Mouse (Mus musculus) cerebellum, postnatal 10 days (tissue): ENCODE results near the gene Ccdc177.

Experiments used
- DNase-seq, 2 experiments: peaks; one replicate each; pipeline ENCODE4 v3.0.0; 2021; ENCODE audit warnings: mixed read lengths in 2 of 2

Gene Ccdc177

DNA sequence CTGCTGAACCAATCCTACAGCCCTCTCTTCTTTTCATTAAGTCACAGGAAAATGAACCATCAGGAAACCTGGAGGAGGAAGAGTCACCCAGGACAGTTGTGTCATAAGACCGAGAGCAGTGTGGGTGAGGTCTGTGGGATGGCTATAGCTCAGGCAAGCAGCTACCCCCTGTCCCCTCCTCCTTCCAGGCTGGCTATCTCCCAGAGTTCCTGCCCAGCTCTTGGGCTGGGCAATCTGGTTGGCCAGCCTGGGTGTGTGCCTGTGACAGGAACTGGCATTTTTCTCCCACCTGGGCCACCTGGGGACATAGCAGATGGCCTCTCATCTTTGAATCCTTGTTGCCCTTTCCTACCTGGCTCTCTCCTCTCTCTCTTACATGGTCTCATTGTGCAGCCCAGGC lies 23.4 kb upstream of the Ccdc177 start:
- DNase-seq = peak; percentile 90 to 92

- peak in 1 of 2 experiments; percentile 45 for DNase-seq
These were observed 22.4 kb upstream of the Ccdc177 start for GRCm38 (mm10) chr12:80782892-80783291.

- DNase-seq = no peak
These were observed 21.7 kb upstream of the Ccdc177 start for GRCm38 (mm10) chr12:80782190-80782589.

DNA sequence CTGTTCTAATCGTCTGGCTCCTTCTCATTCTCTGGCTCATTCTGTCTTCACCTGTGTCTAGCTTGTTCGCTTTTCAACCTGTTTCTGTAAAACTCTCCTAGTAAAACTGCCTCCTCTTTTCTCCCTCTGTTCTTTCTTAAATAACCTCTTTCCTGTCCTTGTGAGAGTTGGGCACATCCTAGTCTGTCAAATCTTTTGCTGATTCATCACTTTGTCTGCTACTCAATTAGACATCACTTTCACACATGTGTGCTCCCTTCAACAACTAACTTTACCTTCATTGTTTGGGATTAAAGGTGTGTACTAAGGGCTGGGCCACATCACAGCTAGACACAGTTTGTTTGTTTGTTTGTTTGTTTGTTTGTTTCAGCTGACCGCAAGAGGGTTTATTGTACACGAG lies 19.3 kb upstream of the Ccdc177 start:
- DNase-seq = no peak

DNA sequence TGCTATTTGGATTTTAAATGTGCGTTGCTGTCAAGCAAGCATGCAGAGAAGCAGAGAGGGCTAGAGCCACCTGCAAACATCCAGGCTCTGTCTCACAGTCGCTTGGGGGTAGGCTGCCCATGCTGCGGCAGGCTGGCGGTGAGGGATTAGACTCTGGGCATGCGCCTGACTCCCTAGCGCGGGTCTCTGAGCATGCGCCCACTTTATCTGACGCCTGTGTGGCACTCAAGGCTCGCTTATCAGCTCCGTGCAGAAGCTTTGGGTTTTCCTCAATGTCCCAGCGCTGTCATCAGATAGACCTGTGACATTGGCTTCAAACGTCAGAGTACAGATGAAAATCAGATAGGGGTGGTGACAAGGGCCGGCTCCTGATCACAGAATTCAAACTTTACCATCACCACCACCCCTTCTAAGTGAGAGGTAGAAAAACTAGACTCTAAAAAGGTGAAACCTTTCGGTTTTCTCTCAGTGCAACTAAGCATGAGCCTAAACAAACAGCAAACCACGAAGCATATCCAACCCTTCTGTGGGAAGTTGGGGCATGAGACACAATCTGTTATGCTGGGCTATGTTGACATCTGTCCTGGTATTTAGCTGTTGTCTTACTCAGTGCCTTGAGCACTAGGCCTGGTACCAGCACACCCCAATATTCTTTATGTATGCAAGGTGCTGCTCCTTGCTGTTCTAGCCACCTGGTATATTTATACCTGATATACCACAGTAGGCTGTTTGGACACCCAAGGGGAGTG lies 17.9 kb upstream of the Ccdc177 start:
- DNase-seq = no peak

- DNase-seq = no peak
These were observed 15.7 kb upstream of the Ccdc177 start for GRCm38 (mm10) chr12:80776046-80776634.

DNA sequence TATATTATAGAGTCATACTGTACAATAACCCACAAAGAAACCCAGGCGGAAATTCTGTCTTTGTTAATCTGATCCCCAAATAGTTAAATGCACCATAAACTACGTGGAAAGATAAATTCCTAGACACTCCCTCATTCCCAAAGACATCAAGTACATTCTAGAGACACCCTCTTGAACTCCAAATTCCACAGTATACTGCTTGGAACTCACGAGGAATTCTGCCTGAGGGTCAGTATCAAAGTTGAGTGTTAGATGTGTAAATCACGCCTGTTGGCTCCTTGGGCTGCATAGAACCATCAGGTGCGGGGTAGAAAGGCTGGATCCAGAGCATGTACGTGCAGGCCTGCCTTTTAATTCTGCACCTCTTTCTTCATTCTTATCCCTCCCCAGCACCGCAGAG lies 14.3 kb upstream of the Ccdc177 start:
- no peak for DNase-seq

GRCm38 (mm10) chr12:80769697-80770096 lies 9.2 kb upstream of the Ccdc177 start:
- DNase-seq = peak; percentile 91 to 93

DNA sequence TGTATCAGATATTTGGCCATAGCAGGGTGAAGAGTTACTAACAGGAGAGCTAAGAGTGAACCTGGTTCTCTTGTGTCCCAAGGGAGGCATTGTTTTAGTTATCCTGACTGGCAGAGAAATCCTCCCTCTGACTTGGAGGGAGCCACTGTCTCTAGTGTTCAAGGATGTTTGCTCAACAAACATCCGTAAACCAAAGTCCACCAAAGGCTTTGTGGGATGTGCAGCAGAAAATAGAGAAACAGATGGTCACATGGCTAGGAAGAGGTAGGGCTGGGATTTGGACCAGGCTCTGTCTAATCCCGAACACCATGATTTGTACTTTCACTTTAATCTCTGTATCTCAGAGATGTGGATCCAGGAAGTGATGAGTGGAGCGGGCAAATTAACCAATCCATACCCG lies 3.6 kb upstream of the Ccdc177 start:
- no peak for DNase-seq

- no peak for DNase-seq
These were observed 2.5 kb upstream of the Ccdc177 start for GRCm38 (mm10) chr12:80762982-80763381.

- peak; percentile 76 to 77 for DNase-seq
These were observed 633 bp downstream of the Ccdc177 start for GRCm38 (mm10) chr12:80759713-80760395.

GRCm38 (mm10) chr12:80759387-80759712 lies 1.1 kb downstream of the Ccdc177 start:
- no peak for DNase-seq

DNA sequence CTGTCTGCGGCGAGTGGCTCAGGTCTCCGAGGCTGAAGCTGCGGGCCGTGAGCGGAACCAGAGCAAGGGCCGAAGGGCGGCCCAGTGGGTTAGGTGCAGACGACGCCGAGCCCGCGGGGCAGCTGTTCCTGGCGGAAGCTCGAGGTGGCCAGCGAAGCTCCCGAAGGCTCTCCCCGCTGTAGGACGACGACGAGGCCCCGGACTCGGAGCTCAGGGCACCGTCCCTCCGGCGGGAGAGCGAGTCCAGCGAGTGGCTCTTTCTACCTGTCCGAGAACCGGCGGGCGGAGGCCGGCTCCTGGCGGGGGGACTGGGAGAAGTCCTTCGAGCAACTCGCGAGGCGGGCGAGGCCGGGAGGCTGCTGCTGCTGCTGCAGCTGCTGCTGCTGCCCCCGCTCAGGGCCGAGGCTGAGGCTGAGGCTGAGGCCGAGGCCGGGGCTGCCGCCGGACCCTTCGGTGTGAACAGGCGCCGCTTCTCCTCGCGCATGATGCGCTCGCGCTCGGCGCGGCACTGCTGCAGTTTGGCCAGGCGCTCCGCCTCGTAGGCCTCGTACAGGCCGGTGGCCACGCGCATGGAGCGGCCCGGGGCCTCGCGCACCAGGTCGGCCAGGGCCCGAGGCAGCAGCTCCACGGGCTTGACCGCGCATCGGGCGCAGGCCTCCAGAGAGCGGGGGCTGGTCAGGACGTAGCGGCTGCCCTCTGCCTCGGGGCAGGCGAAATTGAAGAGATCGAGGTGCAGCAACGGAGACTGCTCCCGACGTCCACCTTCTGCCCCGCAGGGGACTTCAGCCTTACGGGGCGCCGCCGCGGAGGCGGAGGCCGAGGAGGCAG lies 1.7 kb downstream of the Ccdc177 start:
- peak; percentile 47 to 54 for DNase-seq

GRCm38 (mm10) chr12:80757751-80758558 lies 2.5 kb downstream of the Ccdc177 start:
- DNase-seq = peak; percentile 69 to 72

- DNase-seq = no peak
These were observed 8.9 kb downstream of the Ccdc177 start for GRCm38 (mm10) chr12:80751556-80751955.

GRCm38 (mm10) chr12:80746031-80746813 lies 14.3 kb downstream of the Ccdc177 start:
- DNase-seq = peak; percentile 44 to 59

DNA sequence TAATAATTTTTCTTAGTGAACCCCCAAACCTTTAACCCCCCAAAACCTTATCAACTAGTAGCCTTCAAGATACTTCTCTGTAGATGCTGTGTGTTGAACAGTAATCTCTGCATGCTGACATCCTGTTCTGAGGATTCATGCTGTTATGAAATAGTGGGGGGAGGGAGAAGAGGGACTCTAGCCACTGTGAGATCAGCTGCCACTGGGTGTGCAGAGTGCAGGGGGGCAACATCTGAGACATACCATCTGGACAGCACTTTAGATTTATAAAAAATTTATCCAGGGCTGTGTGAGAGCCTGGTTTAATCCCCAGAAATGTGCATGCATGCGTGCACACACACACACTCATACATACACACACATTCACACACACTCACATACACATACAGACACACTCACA lies 15.9 kb downstream of the Ccdc177 start:
- no peak for DNase-seq

DNA sequence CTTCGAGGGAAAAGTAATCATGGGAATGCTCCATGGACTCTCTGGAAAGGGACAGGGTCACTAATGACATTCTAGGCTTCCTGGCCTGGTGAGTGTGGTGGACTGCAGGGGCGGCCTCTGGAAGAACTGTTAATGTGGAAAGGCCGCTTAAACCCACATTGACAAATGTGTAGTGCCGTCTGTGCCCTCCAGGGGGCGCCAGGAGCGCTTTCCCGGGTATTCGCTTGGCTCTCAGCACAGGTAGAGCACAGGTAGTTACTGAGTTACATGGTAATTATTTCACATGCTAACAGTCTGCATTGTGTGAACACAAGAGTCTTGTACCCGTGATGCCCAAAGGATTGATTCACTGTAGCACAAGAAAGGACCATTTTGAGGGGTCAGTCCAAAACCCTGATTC lies 21.0 kb downstream of the Ccdc177 start:
- DNase-seq = peak; percentile 53 to 74

DNA sequence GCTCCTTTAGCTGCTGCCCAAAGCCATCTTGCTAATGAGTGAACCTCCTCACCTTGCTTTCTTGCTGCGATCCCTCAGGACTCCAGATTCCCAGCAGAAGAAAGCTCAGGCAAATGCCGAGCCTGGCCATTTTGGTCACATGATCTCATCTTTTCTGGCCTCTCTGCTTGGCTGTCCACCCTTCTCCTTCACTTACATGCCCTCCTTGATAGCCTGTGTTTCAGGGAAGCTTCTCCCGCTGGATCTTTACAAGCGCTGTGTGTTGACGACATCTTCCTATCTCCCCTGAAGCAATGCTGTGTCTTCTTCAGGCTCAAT lies 23.2 kb downstream of the Ccdc177 start:
- peak in 1 of 2 experiments; percentile 54 for DNase-seq

DNA sequence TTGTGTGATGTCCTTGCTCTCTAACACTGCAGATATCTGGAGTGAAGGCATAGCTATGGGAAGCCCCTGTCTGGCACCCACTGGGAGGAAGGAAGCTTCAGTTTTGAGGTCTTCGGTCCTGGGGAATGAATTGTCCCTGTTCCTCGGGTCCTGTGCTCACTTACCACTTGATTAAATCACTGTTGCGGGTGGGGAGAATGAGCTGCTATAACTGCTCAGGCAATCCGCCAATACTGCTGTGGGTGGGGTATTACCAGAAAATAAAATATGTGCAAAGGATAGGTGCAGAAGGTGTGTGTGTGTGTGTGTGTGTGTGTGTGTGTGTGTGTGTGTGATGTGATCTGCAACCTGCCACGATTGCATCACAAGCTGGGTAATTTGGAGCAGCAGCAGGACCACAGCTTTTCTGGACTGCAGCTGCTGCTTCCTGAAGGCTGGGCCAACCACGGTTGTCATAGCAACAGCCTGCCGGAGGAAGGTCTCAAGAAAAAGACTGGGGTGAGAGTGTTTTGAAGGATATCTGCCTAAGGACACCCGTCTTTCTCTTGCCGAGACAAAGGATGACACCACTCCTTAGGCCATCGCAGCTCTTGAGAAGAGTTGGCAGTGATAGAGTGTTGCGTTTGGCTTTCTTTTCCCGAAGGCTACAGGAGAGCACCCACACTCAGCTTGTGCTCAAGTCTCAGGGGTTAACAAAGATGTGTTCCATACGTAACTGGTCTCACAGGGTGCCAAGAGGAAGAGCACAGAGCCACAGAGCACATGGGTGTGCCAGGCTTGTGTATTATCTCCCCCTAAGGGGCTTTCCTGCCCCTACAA lies 23.8 kb downstream of the Ccdc177 start:
- DNase-seq = peak; percentile 89 to 90
